Mouse (Mus musculus) heart, embryonic 12.5 days (tissue): Measurements from ENCODE around the gene Naip6. TPM values are rescaled to one million over a fixed set of nuclear protein-coding genes. Genes with fewer than 3 reads are reported as not detected.
"Not testable (repeated sequence)": the region's sequence is repeated elsewhere in the genome, so short reads cannot be mapped to it uniquely, and the experiment has no call there.

Experiments used
- ATAC-seq: fragments of 200-750 bp; cut with Nextera tagmentation; 2 replicates; pipeline ENCODE4 v1.8.0; 2017; ENCODE audit warnings: moderate TSS enrichment, moderate library complexity; ENCODE audit not compliant: insufficient number of reproducible peaks, low FRiP score
- H3K27ac ChIP-seq: fragments of 300-500 bp; sonication (generic); 2 replicates; pipeline ENCODE4 v1.5.1; 2016; ENCODE audit warnings: mild to moderate bottlenecking, moderate library complexity; ENCODE audit not compliant: poor library complexity, severe bottlenecking
- H3K27me3 ChIP-seq: fragments of 300-500 bp; sonication (generic); replicated peaks from 2 replicates; pipeline ENCODE4 v1.6.1; 2016; ENCODE audit warnings: mild to moderate bottlenecking, moderate library complexity
- H3K36me3 ChIP-seq: fragments of 300-500 bp; sonication (generic); 2 replicates; pipeline ENCODE4 v1.6.1; 2016; ENCODE audit warnings: mild to moderate bottlenecking, moderate library complexity
- H3K4me1 ChIP-seq: fragments of 300-500 bp; sonication (generic); replicated peaks from 2 replicates; pipeline ENCODE4 v1.6.1; 2016; ENCODE audit warnings: mild to moderate bottlenecking
- H3K4me2 ChIP-seq: fragments of 300-500 bp; sonication (generic); 2 replicates; pipeline ENCODE4 v1.6.1; 2016; ENCODE audit warnings: mild to moderate bottlenecking, moderate library complexity
- H3K4me3 ChIP-seq: fragments of 300-500 bp; sonication (generic); 2 replicates; pipeline ENCODE4 v1.5.1; 2016; ENCODE audit warnings: mild to moderate bottlenecking
- H3K9ac ChIP-seq: fragments of 300-500 bp; sonication (generic); 2 replicates; pipeline ENCODE4 v1.6.1; 2016; ENCODE audit warnings: mild to moderate bottlenecking, moderate library complexity
- H3K9me3 ChIP-seq: fragments of 300-500 bp; sonication (generic); replicated peaks from 2 replicates; pipeline ENCODE4 v1.6.1; 2016; ENCODE audit warnings: mild to moderate bottlenecking, moderate library complexity
- WGBS: fragments of 180-500 bp; shearing (Covaris S2); methylation state at CpG from one replicate; pipeline ENCODE4 v1.1.7; 2016; 5-methylcytosine and 5-hydroxymethylcytosine counted together
- polyA plus RNA-seq: library from polyadenylated mRNA; unstranded; fragments of >200 nt; fragmentation: Nextera tagmentation; extraction: Ambion mirVana; gene quantifications from 2 replicates; pipeline ENCODE4 v1.2.1, GENCODE M21; 2016

Gene Naip6
- polyA plus RNA-seq, 1 experiment from 2014 or later, result 0.15 TPM

GRCm38 (mm10) chr13:100255925-100256324 lies 61.5 kb downstream of the Naip6 start:
- 75% methylated on average over 6 of the region's 6 CpGs for WGBS
- H3K27me3 ChIP-seq, H3K9me3 ChIP-seq, H3K9ac ChIP-seq, ATAC-seq, H3K27ac ChIP-seq, H3K36me3 ChIP-seq, H3K4me3 ChIP-seq, H3K4me1 ChIP-seq, H3K4me2 ChIP-seq: not testable (repeated sequence)

GRCm38 (mm10) chr13:100251897-100252296 lies 65.6 kb downstream of the Naip6 start:
- not testable (repeated sequence) for H3K27me3 ChIP-seq, H3K9me3 ChIP-seq, H3K9ac ChIP-seq, H3K4me2 ChIP-seq, H3K4me3 ChIP-seq, H3K27ac ChIP-seq, H3K36me3 ChIP-seq, H3K4me1 ChIP-seq, ATAC-seq
- 83% methylated on average over 2 of the region's 2 CpGs for WGBS

GRCm38 (mm10) chr13:100246896-100247519 lies 70.5 kb downstream of the Naip6 start:
- ATAC-seq, H3K4me3 ChIP-seq, H3K36me3 ChIP-seq, H3K27me3 ChIP-seq, H3K4me1 ChIP-seq, H3K9me3 ChIP-seq, H3K4me2 ChIP-seq, H3K27ac ChIP-seq, H3K9ac ChIP-seq: not testable (repeated sequence)
- 60% methylated on average over 5 of the region's 5 CpGs for WGBS

GRCm38 (mm10) chr13:100246223-100246622 lies 71.3 kb downstream of the Naip6 start, which contains the start of gene Naip5:
Gene Naip5, minus strand, starts transcription at chr13:100246323.
- not testable (repeated sequence) for ATAC-seq
- WGBS, result 70% methylated on average over 4 of the region's 4 CpGs

GRCm38 (mm10) chr13:100243702-100244101 lies 73.8 kb downstream of the Naip6 start:
- H3K4me3 ChIP-seq, result no peak overlapping the region
- H3K36me3 ChIP-seq, result no peaks in the 10 kb centered on the region
- no peaks in the 10 kb centered on the region for H3K9me3 ChIP-seq
- no peak overlapping the region for H3K4me2 ChIP-seq
- H3K27ac ChIP-seq, result no peak overlapping the region
- no peaks in the 10 kb centered on the region for H3K27me3 ChIP-seq
- no peak for ATAC-seq
- no peaks in the 10 kb centered on the region for H3K4me1 ChIP-seq
- H3K9ac ChIP-seq, result no peak overlapping the region

More at GRCm38 (mm10) chr13:100246223-100246622, 71.3 kb downstream of the Naip6 start, which contains the start of gene Naip5:
- H3K4me3 ChIP-seq, H3K27me3 ChIP-seq, H3K9ac ChIP-seq, H3K27ac ChIP-seq, H3K4me1 ChIP-seq, H3K4me2 ChIP-seq, H3K36me3 ChIP-seq, H3K9me3 ChIP-seq: not testable (repeated sequence)

Other genes with a start within 250 kb of the Naip6 start
- gene Bdp1, start 213.6 kb downstream of the Naip6 start, polyA plus RNA-seq, result 24.9 and 26.6 TPM in 2 replicates
- 126 and 131 TPM in 2 replicates for gene Serf1, start 209.7 kb downstream of the Naip6 start, polyA plus RNA-seq
- 31.0 and 37.2 TPM in 2 replicates for gene Smn1, start 192.8 kb downstream of the Naip6 start, polyA plus RNA-seq
- 0.12 and 0.17 TPM in 2 replicates for gene Naip2, start 115.6 kb downstream of the Naip6 start, polyA plus RNA-seq
- 0.10 TPM in 1 of 2 replicates, not detected in the other for gene Naip5, start 71.4 kb downstream of the Naip6 start, polyA plus RNA-seq
- gene Naip1, start 135.2 kb upstream of the Naip6 start, polyA plus RNA-seq, result not detected in 2 replicates
- 53.3 and 56.2 TPM in 2 replicates for gene Gtf2h2, start 174.9 kb upstream of the Naip6 start, polyA plus RNA-seq
- gene Ocln, start 235.0 kb upstream of the Naip6 start, polyA plus RNA-seq, result 1.5 and 1.6 TPM in 2 replicates